Mouse (Mus musculus): ENCODE results near the gene Esr2. TPM values are rescaled to one million over a fixed set of nuclear protein-coding genes. Genes with fewer than 3 reads are reported as not detected.

Gene Esr2
- total and polyA plus RNA-seq, 3 experiments, result 0.03 TPM; not detected in 2

GRCm38 (mm10) chr12:76117632-76118153, 59.4 kb downstream of the Esr2 start:
- DNase-seq (ENCODE audit: low read depth, low spot score), result no peak

GRCm38 (mm10) chr12:76116577-76116976, 60.5 kb downstream of the Esr2 start:
- no peaks in the 10 kb centered on the region for H3K4me1 ChIP-seq (ENCODE audit: control insufficient read depth in 1 of 2, insufficient read depth in 2 of 2, low read length in 2 of 2)
- no peak for TF ChIP-seq CTCF (IDR thresholded peaks at IDR 0.05 in 2 of 3, conservative IDR thresholded peaks at IDR 0.05 in 1 of 3; ENCODE audit: control insufficient read depth in 1 of 3, insufficient read depth in 1 of 3, low read depth in 2 of 3, low read length in 3 of 3, poor library complexity in 1 of 3, severe bottlenecking in 1 of 3)
- TF ChIP-seq USF1 (IDR thresholded peaks at IDR 0.05; ENCODE audit: low read depth, low read length), result peak; percentile 36; the same call in 1 of the 2 replicates
- H3K27ac ChIP-seq (ENCODE audit: control insufficient read depth, low read depth, low read length), result no peak overlapping the region
- no peak overlapping the region for H3K9ac ChIP-seq (ENCODE audit: control insufficient read depth, low read depth, low read length, poor library complexity, severe bottlenecking)
- no peak overlapping the region for H3K4me3 ChIP-seq (ENCODE audit: control insufficient read depth in 1 of 2, insufficient read depth in 1 of 2, low read depth in 2 of 2, low read length in 2 of 2)
- DNase-seq (ENCODE audit: low read depth, low spot score), result no peak
- H3K36me3 ChIP-seq (ENCODE audit: control insufficient read depth in 1 of 2, insufficient read depth in 2 of 2, low read length in 2 of 2), result no peaks in the 10 kb centered on the region
- no peaks in the 10 kb centered on the region for H3K79me2 ChIP-seq (ENCODE audit: control insufficient read depth, insufficient read depth, low read length, poor library complexity)
- peaks cover 10 to 15% of the 10 kb centered on the region in 2 experiments for H3K27me3 ChIP-seq (ENCODE audit: control insufficient read depth in 1 of 2, insufficient read depth in 2 of 2, low read length in 2 of 2)
- no peaks in the 10 kb centered on the region for H3K9me3 ChIP-seq (replicated peaks; ENCODE audit: insufficient read depth, low read length)

More at GRCm38 (mm10) chr12:76117632-76118153, 59.4 kb downstream of the Esr2 start:
- TF ChIP-seq ETS1 (IDR thresholded peaks at IDR 0.05; ENCODE audit: low read depth, low read length) (no peak), MYB (IDR thresholded peaks at IDR 0.05; ENCODE audit: low read depth, low read length) (no peak), MXI1 (IDR thresholded peaks at IDR 0.05; ENCODE audit: low read depth, low read length) (no peak)
- no peaks in the 10 kb centered on the region for H3K36me3 ChIP-seq (ENCODE audit: control insufficient read depth in 1 of 2, insufficient read depth in 2 of 2, low read length in 2 of 2)
- no peaks in the 10 kb centered on the region for H3K4me1 ChIP-seq (ENCODE audit: control insufficient read depth in 1 of 2, insufficient read depth in 2 of 2, low read length in 2 of 2)
- H3K79me2 ChIP-seq (ENCODE audit: control insufficient read depth, insufficient read depth, low read length, poor library complexity), result no peaks in the 10 kb centered on the region
- H3K4me3 ChIP-seq (ENCODE audit: control insufficient read depth in 1 of 2, insufficient read depth in 1 of 2, low read depth in 2 of 2, low read length in 2 of 2), result no peak overlapping the region
- H3K27ac ChIP-seq (ENCODE audit: control insufficient read depth, low read depth, low read length), result no peak overlapping the region
- no peak overlapping the region for H3K9ac ChIP-seq (ENCODE audit: control insufficient read depth, low read depth, low read length, poor library complexity, severe bottlenecking)
- peaks cover 10 to 17% of the 10 kb centered on the region in 2 experiments for H3K27me3 ChIP-seq (ENCODE audit: control insufficient read depth in 1 of 2, insufficient read depth in 2 of 2, low read length in 2 of 2)
- H3K9me3 ChIP-seq (replicated peaks; ENCODE audit: insufficient read depth, low read length), result no peaks in the 10 kb centered on the region

GRCm38 (mm10) chr12:76111046-76111445, 66.0 kb downstream of the Esr2 start:
- Histone ChIP-seq H3K36me3 (ENCODE audit: control insufficient read depth in 1 of 2, insufficient read depth in 2 of 2, low read length in 2 of 2) (no peaks in the 10 kb centered on the region), H3K9ac (ENCODE audit: control insufficient read depth, low read depth, low read length, poor library complexity, severe bottlenecking) (no peak overlapping the region), H3K9me3 (replicated peaks; ENCODE audit: insufficient read depth, low read length) (no peaks in the 10 kb centered on the region), H3K27ac (ENCODE audit: control insufficient read depth, low read depth, low read length) (no peak overlapping the region), H3K4me3 (ENCODE audit: control insufficient read depth in 1 of 2, insufficient read depth in 1 of 2, low read depth in 2 of 2, low read length in 2 of 2) (no peak overlapping the region), H3K27me3 (ENCODE audit: control insufficient read depth in 1 of 2, insufficient read depth in 2 of 2, low read length in 2 of 2) (peaks cover 4 to 13% of the 10 kb centered on the region in 2 experiments), H3K4me1 (ENCODE audit: control insufficient read depth in 1 of 2, insufficient read depth in 2 of 2, low read length in 2 of 2) (no peaks in the 10 kb centered on the region), H3K79me2 (ENCODE audit: control insufficient read depth, insufficient read depth, low read length, poor library complexity) (no peaks in the 10 kb centered on the region)
- no peak for DNase-seq (ENCODE audit: low read depth, low spot score)
- no peak for TF ChIP-seq USF1 (IDR thresholded peaks at IDR 0.05; ENCODE audit: low read depth, low read length)
- TF ChIP-seq CHD2 (IDR thresholded peaks at IDR 0.05; ENCODE audit: low read length), result no peak

- H3K27ac ChIP-seq (ENCODE audit: control insufficient read depth, low read depth, low read length), result no peak overlapping the region
- no peak for TF ChIP-seq POLR2AphosphoS5 (IDR thresholded peaks at IDR 0.05; ENCODE audit: borderline replicate concordance, low read depth, low read length)
- no peak for TF ChIP-seq TCF12 (IDR thresholded peaks at IDR 0.05; ENCODE audit: low read depth, low read length)
- TF ChIP-seq HCFC1 (IDR thresholded peaks at IDR 0.05; ENCODE audit: low read depth, low read length), result no peak
- TF ChIP-seq SMC3 (IDR thresholded peaks at IDR 0.05; ENCODE audit: low read depth, low read length), result no peak
- TF ChIP-seq MAFK (IDR thresholded peaks at IDR 0.05; ENCODE audit: borderline replicate concordance, low read depth, low read length), result no peak
- TF ChIP-seq TBP (IDR thresholded peaks at IDR 0.05; ENCODE audit: low read depth, low read length), result no peak
- no peak for TF ChIP-seq ZC3H11A (IDR thresholded peaks at IDR 0.05; ENCODE audit: low read depth, low read length)
- TF ChIP-seq CHD1 (IDR thresholded peaks at IDR 0.05; ENCODE audit: low read depth, low read length), result no peak
- TF ChIP-seq POLR2AphosphoS2 (IDR thresholded peaks at IDR 0.05; ENCODE audit: low read length), result no peak
- TF ChIP-seq MYB (IDR thresholded peaks at IDR 0.05; ENCODE audit: low read depth, low read length), result no peak
- no peak for TF ChIP-seq UBTF (IDR thresholded peaks at IDR 0.05; ENCODE audit: borderline replicate concordance, insufficient read depth, low read depth, low read length)
- no peaks in the 10 kb centered on the region for H3K79me2 ChIP-seq (ENCODE audit: control insufficient read depth, insufficient read depth, low read length, poor library complexity)
- DNase-seq (ENCODE audit: low read depth, low spot score), result no peak
- peaks cover 4 to 13% of the 10 kb centered on the region in 2 experiments for H3K27me3 ChIP-seq (ENCODE audit: control insufficient read depth in 1 of 2, insufficient read depth in 2 of 2, low read length in 2 of 2)
- no peak overlapping the region for H3K4me3 ChIP-seq (ENCODE audit: control insufficient read depth in 1 of 2, insufficient read depth in 1 of 2, low read depth in 2 of 2, low read length in 2 of 2)
- no peaks in the 10 kb centered on the region for H3K36me3 ChIP-seq (ENCODE audit: control insufficient read depth in 1 of 2, insufficient read depth in 2 of 2, low read length in 2 of 2)
- no peaks in the 10 kb centered on the region for H3K4me1 ChIP-seq (ENCODE audit: control insufficient read depth in 1 of 2, insufficient read depth in 2 of 2, low read length in 2 of 2)
- H3K9ac ChIP-seq (ENCODE audit: control insufficient read depth, low read depth, low read length, poor library complexity, severe bottlenecking), result no peak overlapping the region
- H3K9me3 ChIP-seq (replicated peaks; ENCODE audit: insufficient read depth, low read length), result no peaks in the 10 kb centered on the region
Observed at GRCm38 (mm10) chr12:76109646-76110405, 67.2 kb downstream of the Esr2 start.

Measured in MEL (cell line).